ENCODE assay signal across 23 mouse cellular contexts in the genomic region with DNA sequence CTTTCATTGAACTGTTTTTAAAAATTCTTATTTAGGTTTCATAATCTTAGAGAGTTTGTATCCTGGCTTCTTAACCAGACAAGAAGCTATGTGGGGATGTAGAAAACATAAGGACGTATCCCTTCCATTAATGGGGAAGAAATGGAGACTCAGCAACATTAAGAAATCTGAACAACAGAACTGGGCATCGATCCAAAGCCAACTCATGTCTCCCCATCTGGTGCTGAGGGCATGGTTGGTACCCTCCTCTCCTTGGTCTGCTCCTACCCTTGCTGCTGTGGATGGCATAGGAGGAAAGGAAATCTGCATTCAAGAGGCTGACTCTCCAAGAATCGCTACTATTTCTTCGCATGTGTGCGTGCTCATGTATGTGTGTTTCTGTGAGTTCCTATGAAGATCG. TPM values are rescaled to one million over a fixed set of nuclear protein-coding genes. Genes with fewer than 3 reads are reported as not detected.
A peak's percentile ranks its signal among the peaks of the same experiment; 100 is the strongest.
DNase-seq lines count a peak whose midpoint lies in the region; ATAC-seq and TF ChIP-seq lines count a peak whose summit lies in the region.
"Had no signal": no experiment of that assay in that cellular context is flagged by ENCODE, and none has a peak within 500 bp of the region (broad histone marks: within the 10 kb centered on the region; RNA-seq: fewer than 3 reads in every experiment).

No protein-coding gene starts in this region.

- H3K27me3 ChIP-seq in forebrain, embryonic 16.5 days (replicated peaks; ENCODE audit: control insufficient read depth, insufficient read depth, low read length): no peaks in the 10 kb centered on the region
- H3K27me3 ChIP-seq in forebrain, embryonic 10.5 days (ENCODE audit: poor library complexity, severe bottlenecking): no peaks in the 10 kb centered on the region
- H3K27me3 ChIP-seq: intestine, embryonic 15.5 days had no signal

- no peaks in the 10 kb centered on the region; the same call in 1 of the 2 replicates for H3K4me1 ChIP-seq in forebrain, embryonic 16.5 days (replicated peaks; ENCODE audit: control insufficient read depth, insufficient read depth, low read length)
- no peaks in the 10 kb centered on the region for H3K4me1 ChIP-seq in forebrain, embryonic 10.5 days
- H3K4me1 ChIP-seq: embryonic facial prominence, embryonic 10.5 days; heart, embryonic 12.5 days; hindbrain, embryonic 10.5 days; intestine, embryonic 15.5 days had no signal

- H3K36me3 ChIP-seq in forebrain, embryonic 16.5 days (ENCODE audit: control insufficient read depth, insufficient read depth): no peaks in the 10 kb centered on the region
- H3K36me3 ChIP-seq in forebrain, embryonic 10.5 days (replicated peaks): no peaks in the 10 kb centered on the region
- H3K36me3 ChIP-seq: embryonic facial prominence, embryonic 10.5 days; G1E; heart, embryonic 12.5 days; hindbrain, embryonic 10.5 days; intestine, embryonic 15.5 days had no signal

- intact Hi-C loops in left cerebral cortex, postnatal 4 days (cut with DNase I): no loop called here
- intact Hi-C loops in left cerebral cortex, adult 2 months (cut with DNase I): loop anchor here (5.0 kb wide), 1 partner anchor 121 kb away; no protein-coding TSS in a partner anchor

- 85% methylated on average over 6 of the region's 6 CpGs for WGBS in forebrain, embryonic 16.5 days
- 95% methylated on average over 6 of the region's 6 CpGs for WGBS in forebrain, embryonic 10.5 days

- no peak overlapping the region for H3K4me2 ChIP-seq in forebrain, embryonic 16.5 days (ENCODE audit: low read length)
- H3K4me2 ChIP-seq: heart, embryonic 12.5 days; intestine, embryonic 15.5 days had no signal

- DNase-seq in forebrain, embryonic 10.5 days (ENCODE audit: extremely low spot score, low spot score): no peak
- peak; percentile 43 for DNase-seq in left cerebral cortex, postnatal 4 days
- DNase-seq in left cerebral cortex, adult 2 months (ENCODE audit: extremely low spot score in 1 of 2, low spot score in 2 of 2): no peak
- peak; percentile 25 for DNase-seq in adipocyte (ENCODE audit: low spot score)
- peak; percentile 67 for DNase-seq in brain, embryonic 14.5 days (ENCODE audit: low read depth)
- no peak for DNase-seq in urinary bladder, postnatal 25 days (ENCODE audit: low spot score)
- no peak for DNase-seq in layer of hippocampus, adult 9-10 months (ENCODE audit: low spot score)
- DNase-seq: adrenal gland, postnatal 14 days; cerebellum, adult 2 months; forebrain, postnatal 0 days; gastrocnemius, adult 2 months; gastrocnemius, postnatal 25 days; heart, adult 2 months; kidney, adult 18-20 months had no signal

- 0 out of 2 replicates have a peak, but pooled peaks have one; percentile 31 for ATAC-seq in forebrain, embryonic 16.5 days
- ATAC-seq: forebrain, postnatal 0 days had no signal

- H3K9ac ChIP-seq in forebrain, embryonic 16.5 days (replicated peaks; ENCODE audit: low read depth, low read length): no peak overlapping the region
- H3K9ac ChIP-seq: forebrain, postnatal 0 days; heart, embryonic 12.5 days; intestine, embryonic 15.5 days had no signal

- H3K27ac ChIP-seq in forebrain, embryonic 16.5 days (ENCODE audit: low read length): no peak overlapping the region
- no peak overlapping the region for H3K27ac ChIP-seq in forebrain, embryonic 10.5 days
- no peak overlapping the region for H3K27ac ChIP-seq in left cerebral cortex, adult 2 months
- H3K27ac ChIP-seq: embryonic facial prominence, embryonic 10.5 days; gastrocnemius, adult 2 months; heart, adult 2 months; hindbrain, embryonic 10.5 days; intestine, embryonic 15.5 days had no signal

- H3K4me3 ChIP-seq in forebrain, embryonic 16.5 days (replicated peaks; ENCODE audit: low read length): no peak overlapping the region
- H3K4me3 ChIP-seq in forebrain, embryonic 10.5 days: no peak overlapping the region
- no peak overlapping the region for H3K4me3 ChIP-seq in left cerebral cortex, adult 2 months
- H3K4me3 ChIP-seq: embryonic facial prominence, embryonic 10.5 days; gastrocnemius, adult 2 months; heart, adult 2 months; heart, embryonic 12.5 days; hindbrain, embryonic 10.5 days; intestine, embryonic 15.5 days had no signal

- H3K9me3 ChIP-seq in forebrain, embryonic 16.5 days (ENCODE audit: control insufficient read depth, low read length): no peaks in the 10 kb centered on the region
- no peaks in the 10 kb centered on the region for H3K9me3 ChIP-seq in forebrain, embryonic 10.5 days
- H3K9me3 ChIP-seq: embryonic facial prominence, embryonic 10.5 days; heart, embryonic 12.5 days; hindbrain, embryonic 10.5 days; intestine, embryonic 15.5 days had no signal

- TF ChIP-seq CTCF in left cerebral cortex, adult 2 months (IDR thresholded peaks at IDR 0.05): no peak
- TF ChIP-seq CTCF in brain, embryonic 14.5 days (IDR thresholded peaks at IDR 0.05; ENCODE audit: borderline replicate concordance, extremely low read depth, insufficient read depth, insufficient read length): no peak

- TF ChIP-seq POLR2A in brain, embryonic 14.5 days (IDR thresholded peaks at IDR 0.05; ENCODE audit: borderline replicate concordance, extremely low read depth, insufficient read depth, insufficient read length, poor library complexity, severe bottlenecking): no peak

RNA-seq across cellular contexts. Expression of a gene that starts 20.5 kb away (rescaled TPM):
- not detected in 2 replicates for polyA plus RNA-seq in forebrain, embryonic 16.5 days (2015; fragmentation: Nextera tagmentation; extraction: Ambion mirVana)
- not detected in 2 replicates for polyA plus RNA-seq in forebrain, embryonic 10.5 days (2016; fragmentation: Nextera tagmentation; extraction: Ambion mirVana)
- not detected for total RNA-seq in left cerebral cortex, postnatal 4 days (2021)
- not detected for total RNA-seq in left cerebral cortex, adult 2 months (2021)
- polyA plus RNA-seq in brain, embryonic 14.5 days (2012; rRNA removed): not detected in 2 replicates
- total RNA-seq: adrenal gland, adult 18-20 months; adrenal gland, postnatal 14 days; forebrain, postnatal 0 days; G1E; gastrocnemius, adult 2 months; gastrocnemius, postnatal 25 days; heart, adult 2 months; heart, postnatal 25 days had no signal
- polyA plus RNA-seq: cerebellum, adult 2 months; embryonic facial prominence, embryonic 10.5 days; embryonic facial prominence, embryonic 14.5 days; forebrain, postnatal 0 days; G1E; heart, adult 2 months; heart, embryonic 12.5 days; hindbrain, embryonic 10.5 days; intestine, embryonic 15.5 days had no signal

Comparison
In these comparisons a context has a peak if more than half of its experiments do, and no peak if none do; other contexts are left out.
1. DNase-seq: peak in left cerebral cortex, postnatal 4 days (single experiment), adipocyte (single experiment) and brain, embryonic 14.5 days (single experiment); none in forebrain, embryonic 10.5 days (single experiment), left cerebral cortex, adult 2 months (0 of 2), urinary bladder, postnatal 25 days (single experiment) and layer of hippocampus, adult 9-10 months (single experiment).